Mouse (Mus musculus): Measurements from ENCODE around the gene Olfm2. TPM values are rescaled to one million over a fixed set of nuclear protein-coding genes. Genes with fewer than 3 reads are reported as not detected.

The Olfm2 gene
- total and polyA plus RNA-seq, 3 experiments = not detected

DNA sequence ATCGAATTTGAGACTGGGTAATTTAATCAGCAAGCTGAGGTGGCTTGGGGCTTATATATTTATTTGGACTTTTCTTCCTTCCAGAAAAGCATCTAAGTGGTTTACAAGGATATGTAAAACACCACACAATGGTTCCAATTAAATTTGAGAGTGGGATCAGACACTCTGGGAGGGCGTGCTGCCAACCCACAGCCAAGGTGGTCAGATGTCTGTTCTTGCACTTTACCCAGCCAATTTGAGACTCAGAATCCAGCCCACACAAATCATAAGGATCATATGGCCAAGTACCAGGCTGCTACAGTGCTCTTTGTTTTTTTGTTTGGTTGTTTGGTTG, 63.8 kb downstream of the Olfm2 start:
- Histone ChIP-seq H3K4me3 (ENCODE audit: low read depth, low read length) (no peak overlapping the region), H3K36me3 (replicated peaks) (no peaks in the 10 kb centered on the region), H3K27me3 (ENCODE audit: insufficient read depth, low read length) (peaks cover 6% of the 10 kb centered on the region; the same call in 1 of the 2 replicates), H3K9me3 (replicated peaks) (no peaks in the 10 kb centered on the region), H3K4me1 (ENCODE audit: insufficient read depth, low read depth, low read length) (no peaks in the 10 kb centered on the region; the same call in 1 of the 2 replicates)
- no peak for ATAC-seq (ENCODE audit: extremely low read depth, insufficient number of reproducible peaks, low FRiP score, poor library complexity, severe bottlenecking)
- DNase-seq (ENCODE audit: low spot score) = no peak
- TF ChIP-seq CTCF (IDR thresholded peaks at IDR 0.05; ENCODE audit: low read depth, low read length) (no peak), GATA1 (IDR thresholded peaks at IDR 0.05; ENCODE audit: borderline replicate concordance, low read length) (no peak), TAL1 (conservative IDR thresholded peaks at IDR 0.05; ENCODE audit: low read depth, low read length) (no peak)

- Histone ChIP-seq H3K9me3 (replicated peaks) (no peaks in the 10 kb centered on the region), H3K27me3 (ENCODE audit: insufficient read depth, low read length) (peaks cover 8% of the 10 kb centered on the region; the same call in 1 of the 2 replicates), H3K36me3 (replicated peaks) (no peaks in the 10 kb centered on the region), H3K4me1 (ENCODE audit: insufficient read depth, low read depth, low read length) (no peaks in the 10 kb centered on the region; the same call in 1 of the 2 replicates), H3K4me3 (ENCODE audit: low read depth, low read length) (no peak overlapping the region)
- TF ChIP-seq GATA1 (IDR thresholded peaks at IDR 0.05; ENCODE audit: borderline replicate concordance, low read length) = no peak
- no peak for TF ChIP-seq GATA2 (IDR thresholded peaks at IDR 0.05; ENCODE audit: borderline replicate concordance, low read depth, low read length)
- TF ChIP-seq TAL1 (conservative IDR thresholded peaks at IDR 0.05; ENCODE audit: low read depth, low read length) = no peak
- no peak for TF ChIP-seq CTCF (IDR thresholded peaks at IDR 0.05; ENCODE audit: low read depth, low read length)
- TF ChIP-seq POLR2AphosphoS5 (IDR thresholded peaks at IDR 0.05; ENCODE audit: insufficient replicate concordance, low read depth, low read length) = no peak
- ATAC-seq (ENCODE audit: extremely low read depth, insufficient number of reproducible peaks, low FRiP score, poor library complexity, severe bottlenecking) (no peak), DNase-seq (ENCODE audit: low spot score) (no peak)
These were observed 64.4 kb downstream of the Olfm2 start for GRCm38 (mm10) chr9:20681546-20682388.

- TF ChIP-seq TAL1 (conservative IDR thresholded peaks at IDR 0.05; ENCODE audit: low read depth, low read length) = no peak
- TF ChIP-seq GATA1 (IDR thresholded peaks at IDR 0.05; ENCODE audit: borderline replicate concordance, low read length) = no peak
- TF ChIP-seq CTCF (IDR thresholded peaks at IDR 0.05; ENCODE audit: low read depth, low read length) = no peak
- no peak for TF ChIP-seq GATA2 (IDR thresholded peaks at IDR 0.05; ENCODE audit: borderline replicate concordance, low read depth, low read length)
- TF ChIP-seq POLR2AphosphoS5 (IDR thresholded peaks at IDR 0.05; ENCODE audit: insufficient replicate concordance, low read depth, low read length) = no peak
- Histone ChIP-seq H3K9me3 (replicated peaks) (no peaks in the 10 kb centered on the region), H3K4me1 (ENCODE audit: insufficient read depth, low read depth, low read length) (no peaks in the 10 kb centered on the region; the same call in 1 of the 2 replicates), H3K36me3 (replicated peaks) (no peaks in the 10 kb centered on the region), H3K27me3 (ENCODE audit: insufficient read depth, low read length) (peaks cover 16% of the 10 kb centered on the region), H3K4me3 (ENCODE audit: low read depth, low read length) (no peak overlapping the region)
- ATAC-seq (ENCODE audit: extremely low read depth, insufficient number of reproducible peaks, low FRiP score, poor library complexity, severe bottlenecking) (no peak), DNase-seq (ENCODE audit: low spot score) (no peak)
These were observed 65.7 kb downstream of the Olfm2 start for GRCm38 (mm10) chr9:20680378-20680958.

GRCm38 (mm10) chr9:20677892-20678291, 68.3 kb downstream of the Olfm2 start:
- Histone ChIP-seq H3K4me1 (ENCODE audit: insufficient read depth, low read depth, low read length) (no peaks in the 10 kb centered on the region; the same call in 1 of the 2 replicates), H3K27me3 (ENCODE audit: insufficient read depth, low read length) (peaks cover 21% of the 10 kb centered on the region), H3K9me3 (replicated peaks) (no peaks in the 10 kb centered on the region), H3K4me3 (ENCODE audit: low read depth, low read length) (no peak overlapping the region), H3K36me3 (replicated peaks) (no peaks in the 10 kb centered on the region)
- TF ChIP-seq TAL1 (conservative IDR thresholded peaks at IDR 0.05; ENCODE audit: low read depth, low read length) (no peak), GATA1 (IDR thresholded peaks at IDR 0.05; ENCODE audit: borderline replicate concordance, low read length) (no peak), GATA2 (IDR thresholded peaks at IDR 0.05; ENCODE audit: borderline replicate concordance, low read depth, low read length) (no peak), CTCF (IDR thresholded peaks at IDR 0.05; ENCODE audit: low read depth, low read length) (no peak), POLR2AphosphoS5 (IDR thresholded peaks at IDR 0.05; ENCODE audit: insufficient replicate concordance, low read depth, low read length) (no peak)
- no peak for ATAC-seq (ENCODE audit: extremely low read depth, insufficient number of reproducible peaks, low FRiP score, poor library complexity, severe bottlenecking)
- DNase-seq (ENCODE audit: low spot score) = no peak

DNA sequence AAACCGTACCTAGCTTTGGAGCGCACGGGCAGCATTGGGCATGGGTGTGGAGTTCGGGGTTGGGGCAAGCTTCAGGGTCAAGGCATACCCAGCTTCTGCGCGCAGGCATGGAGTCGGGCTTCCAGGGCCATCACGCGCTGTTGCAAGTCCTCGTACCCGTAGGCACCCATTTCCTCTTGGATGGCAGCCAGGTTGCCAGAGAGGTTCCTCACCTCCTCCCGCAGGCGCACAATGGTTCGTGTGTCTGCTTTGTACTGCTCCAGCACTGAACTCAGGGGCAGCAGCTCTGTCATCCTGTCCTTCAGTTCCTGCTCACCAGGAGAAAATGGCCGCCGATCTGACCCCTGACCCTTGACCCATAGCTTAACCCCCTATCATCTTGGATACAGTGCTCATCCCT, 74.1 kb downstream of the Olfm2 start:
- Histone ChIP-seq H3K27me3 (ENCODE audit: insufficient read depth, low read length) (peaks cover 22% of the 10 kb centered on the region), H3K4me1 (ENCODE audit: insufficient read depth, low read depth, low read length) (no peaks in the 10 kb centered on the region), H3K36me3 (replicated peaks) (no peaks in the 10 kb centered on the region), H3K4me3 (ENCODE audit: low read depth, low read length) (no peak overlapping the region), H3K9me3 (replicated peaks) (no peaks in the 10 kb centered on the region)
- ATAC-seq (ENCODE audit: extremely low read depth, insufficient number of reproducible peaks, low FRiP score, poor library complexity, severe bottlenecking) (no peak), DNase-seq (ENCODE audit: low spot score) (no peak)
- no peak for TF ChIP-seq TAL1 (conservative IDR thresholded peaks at IDR 0.05; ENCODE audit: low read depth, low read length)
- TF ChIP-seq GATA1 (IDR thresholded peaks at IDR 0.05; ENCODE audit: borderline replicate concordance, low read length) = no peak
- no peak for TF ChIP-seq POLR2AphosphoS5 (IDR thresholded peaks at IDR 0.05; ENCODE audit: insufficient replicate concordance, low read depth, low read length)
- TF ChIP-seq CTCF (IDR thresholded peaks at IDR 0.05; ENCODE audit: low read depth, low read length) = no peak
- no peak for TF ChIP-seq GATA2 (IDR thresholded peaks at IDR 0.05; ENCODE audit: borderline replicate concordance, low read depth, low read length)

DNA sequence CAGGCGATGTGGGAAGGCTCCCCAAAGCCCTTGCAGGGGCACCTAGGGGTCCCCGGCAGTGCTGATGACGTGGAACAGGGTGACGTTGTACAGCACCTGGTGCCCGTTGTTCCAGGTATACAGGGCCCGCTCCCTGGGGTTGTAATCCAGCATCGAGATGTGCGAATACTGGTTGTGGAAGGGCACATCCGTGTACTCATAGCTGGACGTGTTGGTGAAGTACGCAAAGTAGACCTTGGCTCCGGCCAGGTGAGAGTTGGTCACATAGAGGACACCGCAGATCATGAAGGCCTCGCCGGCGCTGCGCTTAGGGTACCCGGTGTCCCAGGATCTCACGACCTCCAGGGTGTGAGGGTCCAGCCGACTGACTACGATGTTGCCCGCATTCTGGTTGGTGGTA, 78.1 kb downstream of the Olfm2 start:
- DNase-seq (ENCODE audit: low spot score) = no peak
- ATAC-seq (ENCODE audit: extremely low read depth, insufficient number of reproducible peaks, low FRiP score, poor library complexity, severe bottlenecking) = no peak
- H3K4me1 ChIP-seq (ENCODE audit: insufficient read depth, low read depth, low read length) = peaks cover 20% of the 10 kb centered on the region

More for the DNA sequence above, 78.1 kb downstream of the Olfm2 start:
- no peaks in the 10 kb centered on the region for H3K9me3 ChIP-seq (replicated peaks)
- peaks cover 32% of the 10 kb centered on the region for H3K36me3 ChIP-seq (replicated peaks)
- TF ChIP-seq GATA1 (IDR thresholded peaks at IDR 0.05; ENCODE audit: borderline replicate concordance, low read length) (no peak), POLR2AphosphoS5 (IDR thresholded peaks at IDR 0.05; ENCODE audit: insufficient replicate concordance, low read depth, low read length) (peak; percentile 79; the same call in 1 of the 2 replicates), TAL1 (conservative IDR thresholded peaks at IDR 0.05; ENCODE audit: low read depth, low read length) (no peak), CTCF (IDR thresholded peaks at IDR 0.05; ENCODE audit: low read depth, low read length) (no peak), GATA2 (IDR thresholded peaks at IDR 0.05; ENCODE audit: borderline replicate concordance, low read depth, low read length) (no peak)
- no peak overlapping the region for H3K4me3 ChIP-seq (ENCODE audit: low read depth, low read length)
- H3K27me3 ChIP-seq (ENCODE audit: insufficient read depth, low read length) = peaks cover 9% of the 10 kb centered on the region

All from G1E (cell line).